Mouse (Mus musculus) megakaryocyte, embryonic 14.5 days (primary cell): ENCODE measurements around the gene Metap2.

Experiments used
- FLI1 ChIP-seq: IDR thresholded peaks from 2 replicates; pipeline ENCODE4 v1.6.1; 2012; ENCODE audit warnings: low read length, inconsistent platforms, mixed read lengths
- GATA1 ChIP-seq: IDR thresholded peaks from 3 replicates; pipeline ENCODE4 v1.6.1; 2012; ENCODE audit warnings: mixed read lengths, low read length, inconsistent platforms, borderline replicate concordance

GRCm38 (mm10) chr10:93899907-93900306, 3.0 kb upstream of the Metap2 start:
- TF ChIP-seq GATA1 (no peak), FLI1 (no peak)
